In genomic region chr4:123527607-123528010, GRCm38 (mm10) we compare ENCODE assay signal across 9 mouse cellular contexts.
DNase-seq lines count a peak whose midpoint lies in the region; ATAC-seq lines count a peak whose summit lies in the region.
"Had no signal": no experiment of that assay in that cellular context is flagged by ENCODE, and none has a peak within 500 bp of the region (broad histone marks: within the 10 kb centered on the region; RNA-seq: fewer than 3 reads in every experiment).

No protein-coding gene starts in this region.

- no peaks in the 10 kb centered on the region for H3K27me3 ChIP-seq in intestine, embryonic 15.5 days (replicated peaks)
- H3K27me3 ChIP-seq in limb, embryonic 13.5 days = no peaks in the 10 kb centered on the region

- peak; percentile 65 for ATAC-seq in intestine, embryonic 15.5 days
- ATAC-seq in limb, embryonic 13.5 days (ENCODE audit: low FRiP score, low read depth) = peak; percentile 57; the same call in 1 of the 2 replicates
- no peak for ATAC-seq in CD4-positive, CD25-positive, alpha-beta regulatory T cell, adult 4 months

- peak overlapping the region; percentile 22 for H3K9ac ChIP-seq in intestine, embryonic 15.5 days
- H3K9ac ChIP-seq in limb, embryonic 13.5 days = peak overlapping the region; percentile 27

- H3K36me3 ChIP-seq in intestine, embryonic 15.5 days = no peaks in the 10 kb centered on the region
- no peaks in the 10 kb centered on the region for H3K36me3 ChIP-seq in limb, embryonic 13.5 days

- peaks cover 13% of the 10 kb centered on the region; the same call in 1 of the 2 replicates for H3K4me1 ChIP-seq in intestine, embryonic 15.5 days (replicated peaks)
- H3K4me1 ChIP-seq in limb, embryonic 13.5 days = peaks cover 36% of the 10 kb centered on the region

- H3K9me3 ChIP-seq in intestine, embryonic 15.5 days = no peaks in the 10 kb centered on the region
- no peaks in the 10 kb centered on the region for H3K9me3 ChIP-seq in limb, embryonic 13.5 days

- peak; percentile 15 for DNase-seq in ZHBTc4 (ENCODE audit: low read depth, low spot score)
- peak; percentile 69 for DNase-seq in cerebellum, adult 8-10 months
- DNase-seq in forelimb bud, embryonic 11.5 days (ENCODE audit: low read depth, low spot score) = peak; percentile 10
- DNase-seq in neural tube, embryonic 10.5 days (ENCODE audit: extremely low spot score, low spot score) = peak; percentile 20
- DNase-seq in T-cell, adult 2 months (ENCODE audit: low spot score) = no peak

- peak overlapping the region; percentile 57 for H3K4me2 ChIP-seq in intestine, embryonic 15.5 days (replicated peaks)
- H3K4me2 ChIP-seq in limb, embryonic 13.5 days (replicated peaks) = peak overlapping the region; percentile 60

- H3K27ac ChIP-seq in intestine, embryonic 15.5 days = peak overlapping the region; percentile 58
- H3K27ac ChIP-seq in limb, embryonic 13.5 days = peak overlapping the region; percentile 3; the same call in 1 of the 2 replicates

- 7% methylated on average over 8 of the region's 8 CpGs for WGBS in intestine, embryonic 15.5 days
- WGBS in limb, embryonic 13.5 days = 7% methylated on average over 8 of the region's 8 CpGs

- peak overlapping the region; percentile 20 for H3K4me3 ChIP-seq in intestine, embryonic 15.5 days (replicated peaks)
- peak overlapping the region; percentile 34 for H3K4me3 ChIP-seq in limb, embryonic 13.5 days
- H3K4me3 ChIP-seq: myocyte had no signal
